Mouse (Mus musculus) liver, embryonic 15.5 days (tissue): Measurements from ENCODE around the gene Alg12. TPM values are rescaled to one million over a fixed set of nuclear protein-coding genes. Genes with fewer than 3 reads are reported as not detected.

Experiments used
- ATAC-seq: fragments of 200-750 bp; cut with Nextera tagmentation; 2 replicates; pipeline ENCODE4 v1.8.0; 2017; ENCODE audit warnings: moderate number of reproducible peaks, mild to moderate bottlenecking, moderate library complexity; ENCODE audit not compliant: insufficient read depth
- H3K27ac ChIP-seq: fragments of 300-500 bp; sonication (generic); replicated peaks from 2 replicates; pipeline ENCODE4 v1.5.1; 2015; ENCODE audit warnings: mild to moderate bottlenecking, inconsistent platforms
- H3K27me3 ChIP-seq: fragments of 300-500 bp; sonication (generic); 2 replicates; pipeline ENCODE4 v1.6.1; 2015; ENCODE audit warnings: mild to moderate bottlenecking, inconsistent platforms
- H3K36me3 ChIP-seq: fragments of 300-500 bp; sonication (generic); replicated peaks from 2 replicates; pipeline ENCODE4 v1.6.1; 2015; ENCODE audit warnings: moderate library complexity, mild to moderate bottlenecking, inconsistent platforms
- H3K4me1 ChIP-seq: fragments of 300-500 bp; sonication (generic); replicated peaks from 2 replicates; pipeline ENCODE4 v1.6.1; 2015; ENCODE audit warnings: inconsistent platforms
- H3K4me2 ChIP-seq: fragments of 300-500 bp; sonication (generic); 2 replicates; pipeline ENCODE4 v1.6.1; 2015; ENCODE audit warnings: moderate library complexity, mild to moderate bottlenecking, inconsistent platforms
- H3K4me3 ChIP-seq: fragments of 300-500 bp; sonication (generic); replicated peaks from 2 replicates; pipeline ENCODE4 v1.5.1; 2015; ENCODE audit warnings: mild to moderate bottlenecking, inconsistent platforms
- H3K9ac ChIP-seq: fragments of 300-500 bp; sonication (generic); 2 replicates; pipeline ENCODE4 v1.6.1; 2015; ENCODE audit warnings: moderate library complexity, mild to moderate bottlenecking, inconsistent platforms
- H3K9me3 ChIP-seq: fragments of 300-500 bp; sonication (generic); replicated peaks from 2 replicates; pipeline ENCODE4 v1.6.1; 2016; ENCODE audit warnings: inconsistent platforms
- WGBS: fragments of 180-500 bp; shearing (Covaris S2); methylation state at CpG from one replicate; pipeline ENCODE4 v1.1.7; 2015; ENCODE audit warnings: mixed read lengths; ENCODE audit not compliant: insufficient replicate concordance; 5-methylcytosine and 5-hydroxymethylcytosine counted together
- polyA plus RNA-seq: library from polyadenylated mRNA; unstranded; fragments of >200 nt; fragmentation: Nextera tagmentation; extraction: Ambion mirVana; gene quantifications from 2 replicates; pipeline ENCODE4 v1.2.1, GENCODE M21; 2015

Gene Alg12
- polyA plus RNA-seq = 5.5 and 6.0 TPM in 2 replicates

- Histone ChIP-seq H3K27ac (peak within 1 kb of the TSS; percentile 82), H3K36me3 (peaks cover 40% of the 10 kb centered on the region), H3K9ac (peak within 1 kb of the TSS; percentile 89), H3K27me3 (no peaks in the 10 kb centered on the region), H3K4me3 (peak within 1 kb of the TSS; percentile 81), H3K4me2 (peak within 1 kb of the TSS; percentile 96), H3K9me3 (no peaks in the 10 kb centered on the region), H3K4me1 (peaks cover 28% of the 10 kb centered on the region)
- peak; percentile 98 for ATAC-seq
- WGBS = under 1% methylated on average over 88 of the region's 88 CpGs
Observed at GRCm38 (mm10) chr15:88819026-88819905, at the start of gene Alg12, which contains the start of gene Creld2. Gene Alg12 (minus strand): TSS chr15:88819318. Gene Creld2 (plus strand): TSS chr15:88819646.

- H3K4me3 ChIP-seq = no peak overlapping the region
- WGBS = 81% methylated on average over 6 of the region's 6 CpGs
- ATAC-seq = peak; percentile 22
- peaks cover 15% of the 10 kb centered on the region for H3K36me3 ChIP-seq
- peak overlapping the region; percentile 74 for H3K27ac ChIP-seq
- H3K4me2 ChIP-seq = no peak overlapping the region
- no peaks in the 10 kb centered on the region for H3K9me3 ChIP-seq
- peaks cover 48% of the 10 kb centered on the region for H3K4me1 ChIP-seq
- H3K9ac ChIP-seq = no peak overlapping the region
- H3K27me3 ChIP-seq = 0 out of 2 replicates have a peak, but pooled peaks cover 3% of the 10 kb centered on the region
Observed at GRCm38 (mm10) chr15:88868024-88868742, 49.1 kb upstream of the Alg12 start.

GRCm38 (mm10) chr15:88867368-88868023 is 48.4 kb upstream of the Alg12 start:
- H3K4me2 ChIP-seq = no peak overlapping the region
- ATAC-seq = peak; percentile 3; the same call in 1 of the 2 replicates
- peaks cover 15% of the 10 kb centered on the region for H3K36me3 ChIP-seq
- H3K9ac ChIP-seq = no peak overlapping the region
- WGBS = 29% methylated on average over 5 of the region's 5 CpGs
- 0 out of 2 replicates have a peak, but pooled peaks cover 8% of the 10 kb centered on the region for H3K27me3 ChIP-seq
- no peaks in the 10 kb centered on the region for H3K9me3 ChIP-seq
- peaks cover 55% of the 10 kb centered on the region for H3K4me1 ChIP-seq
- H3K27ac ChIP-seq = peak overlapping the region; percentile 74
- H3K4me3 ChIP-seq = no peak overlapping the region

- no peak overlapping the region for H3K4me3 ChIP-seq
- no peaks in the 10 kb centered on the region for H3K9me3 ChIP-seq
- peaks cover 15% of the 10 kb centered on the region for H3K36me3 ChIP-seq
- peaks cover 60% of the 10 kb centered on the region for H3K4me1 ChIP-seq
- peak overlapping the region; percentile 74 for H3K27ac ChIP-seq
- 0 out of 2 replicates have a peak, but pooled peaks cover 8% of the 10 kb centered on the region for H3K27me3 ChIP-seq
- 46% methylated on average over 7 of the region's 7 CpGs for WGBS
- no peak for ATAC-seq
- H3K9ac ChIP-seq = no peak overlapping the region
- H3K4me2 ChIP-seq = no peak overlapping the region
Observed at GRCm38 (mm10) chr15:88866934-88867356, 47.8 kb upstream of the Alg12 start.

- H3K27me3 ChIP-seq = 0 out of 2 replicates have a peak, but pooled peaks cover 8% of the 10 kb centered on the region
- H3K36me3 ChIP-seq = peaks cover 15% of the 10 kb centered on the region
- no peak overlapping the region for H3K27ac ChIP-seq
- 60% methylated on average over 4 of the region's 4 CpGs for WGBS
- no peak overlapping the region for H3K4me2 ChIP-seq
- no peak overlapping the region for H3K9ac ChIP-seq
- no peak overlapping the region for H3K4me3 ChIP-seq
- H3K9me3 ChIP-seq = no peaks in the 10 kb centered on the region
- no peak for ATAC-seq
- H3K4me1 ChIP-seq = peaks cover 69% of the 10 kb centered on the region
Observed at GRCm38 (mm10) chr15:88865888-88866695, 47.0 kb upstream of the Alg12 start.

- ATAC-seq = no peak
- Histone ChIP-seq H3K27ac (peak overlapping the region; percentile 84), H3K9ac (no peak overlapping the region; the same call in 1 of the 2 replicates), H3K9me3 (no peaks in the 10 kb centered on the region), H3K4me3 (peak overlapping the region; percentile 69; the same call in 1 of the 2 replicates), H3K27me3 (0 out of 2 replicates have a peak, but pooled peaks cover 8% of the 10 kb centered on the region), H3K4me1 (peaks cover 69% of the 10 kb centered on the region), H3K36me3 (peaks cover 15% of the 10 kb centered on the region), H3K4me2 (peak overlapping the region; percentile 91)
- WGBS = 80% methylated on average over 14 of the region's 14 CpGs
Observed at GRCm38 (mm10) chr15:88865061-88865460, 45.9 kb upstream of the Alg12 start.

GRCm38 (mm10) chr15:88864270-88865030 is 45.3 kb upstream of the Alg12 start:
- Histone ChIP-seq H3K27ac (peak overlapping the region; percentile 84), H3K9ac (peak overlapping the region; percentile 68; the same call in 1 of the 2 replicates), H3K9me3 (no peaks in the 10 kb centered on the region), H3K36me3 (peaks cover 15% of the 10 kb centered on the region), H3K4me1 (peaks cover 67% of the 10 kb centered on the region), H3K4me2 (peak overlapping the region; percentile 91), H3K27me3 (0 out of 2 replicates have a peak, but pooled peaks cover 8% of the 10 kb centered on the region), H3K4me3 (peak overlapping the region; percentile 69)
- ATAC-seq = no peak
- 65% methylated on average over 22 of the region's 22 CpGs for WGBS

GRCm38 (mm10) chr15:88863695-88864231 is 44.6 kb upstream of the Alg12 start:
- Histone ChIP-seq H3K27me3 (0 out of 2 replicates have a peak, but pooled peaks cover 8% of the 10 kb centered on the region), H3K9ac (peak overlapping the region; percentile 68), H3K4me2 (peak overlapping the region; percentile 91), H3K4me1 (peaks cover 67% of the 10 kb centered on the region), H3K36me3 (peaks cover 15% of the 10 kb centered on the region), H3K27ac (peak overlapping the region; percentile 84), H3K4me3 (peak overlapping the region; percentile 69), H3K9me3 (no peaks in the 10 kb centered on the region)
- peak; percentile 32 for ATAC-seq
- 2% methylated on average over 39 of the region's 39 CpGs for WGBS
